Mouse (Mus musculus): Measurements from ENCODE around the gene Abcc6. TPM values are rescaled to one million over a fixed set of nuclear protein-coding genes. Genes with fewer than 3 reads are reported as not detected.

The Abcc6 gene
- 0.19 and 0.50 TPM in 2 replicates for polyA plus RNA-seq (2015; fragmentation: Nextera tagmentation; extraction: Ambion mirVana)

DNA sequence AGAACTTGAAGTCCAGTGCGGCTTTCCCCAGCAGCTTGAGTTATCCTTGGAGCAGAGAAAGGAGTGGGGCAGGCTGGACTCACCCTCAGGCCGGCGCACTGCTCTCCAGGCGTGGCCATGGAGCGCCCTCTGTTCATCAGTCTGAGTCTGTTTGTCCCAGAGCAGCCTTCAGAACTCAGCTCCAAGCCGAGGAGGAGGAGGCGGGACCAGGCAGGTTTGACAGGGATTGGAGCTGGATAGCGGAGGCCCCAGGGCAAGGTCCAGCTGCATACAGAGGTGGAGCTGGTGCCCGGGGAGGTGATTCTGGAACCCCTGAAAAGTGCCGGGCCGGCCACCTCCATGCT, at the start of gene Abcc6:
Gene Abcc6, minus strand, starts transcription at position 158 of the 344 bp plus-strand sequence.
- no peaks in the 10 kb centered on the region for H3K27me3 ChIP-seq
- WGBS, result 7% methylated on average over 11 of the region's 11 CpGs
- no peak within 1 kb of the TSS; the same call in 1 of the 2 replicates for H3K27ac ChIP-seq
- H3K4me1 ChIP-seq, result peaks cover 19% of the 10 kb centered on the region
- H3K36me3 ChIP-seq, result no peaks in the 10 kb centered on the region
- peak within 1 kb of the TSS; percentile 11; the same call in 1 of the 2 replicates for H3K4me3 ChIP-seq
- no peak for ATAC-seq (ENCODE audit: low FRiP score, low read depth)
- H3K9me3 ChIP-seq, result no peaks in the 10 kb centered on the region
- peak within 1 kb of the TSS; percentile 45 for H3K9ac ChIP-seq
- H3K4me2 ChIP-seq (replicated peaks), result peak within 1 kb of the TSS; percentile 56

DNA sequence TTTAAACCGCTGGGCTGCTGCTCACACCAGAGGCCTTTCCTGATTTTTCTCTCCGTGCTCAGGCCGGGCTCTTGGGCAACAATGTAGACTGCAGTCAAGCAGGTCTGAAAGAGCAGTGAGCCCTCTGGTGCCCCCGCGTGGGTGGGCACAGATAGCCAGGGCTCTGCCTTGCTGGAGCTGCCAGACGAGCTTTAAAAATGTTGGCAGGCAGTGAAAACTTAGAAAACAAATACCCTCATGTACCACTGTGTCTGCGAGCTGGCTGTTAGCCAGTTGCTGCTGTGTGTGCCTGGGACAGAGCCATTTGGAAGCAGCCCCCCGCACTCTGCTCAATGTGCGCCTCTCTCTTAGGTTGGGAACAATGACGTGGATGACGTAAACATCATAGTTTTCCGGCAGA, 47.6 kb upstream of the Abcc6 start:
- H3K9ac ChIP-seq, result no peak overlapping the region
- no peak overlapping the region for H3K27ac ChIP-seq
- no peak overlapping the region for H3K4me2 ChIP-seq (replicated peaks)
- WGBS, result 91% methylated on average over 12 of the region's 12 CpGs
- no peaks in the 10 kb centered on the region for H3K9me3 ChIP-seq
- H3K4me1 ChIP-seq, result no peaks in the 10 kb centered on the region
- peaks cover 96% of the 10 kb centered on the region for H3K36me3 ChIP-seq
- no peak overlapping the region for H3K4me3 ChIP-seq
- no peaks in the 10 kb centered on the region for H3K27me3 ChIP-seq
- ATAC-seq (ENCODE audit: low FRiP score, low read depth), result no peak

DNA sequence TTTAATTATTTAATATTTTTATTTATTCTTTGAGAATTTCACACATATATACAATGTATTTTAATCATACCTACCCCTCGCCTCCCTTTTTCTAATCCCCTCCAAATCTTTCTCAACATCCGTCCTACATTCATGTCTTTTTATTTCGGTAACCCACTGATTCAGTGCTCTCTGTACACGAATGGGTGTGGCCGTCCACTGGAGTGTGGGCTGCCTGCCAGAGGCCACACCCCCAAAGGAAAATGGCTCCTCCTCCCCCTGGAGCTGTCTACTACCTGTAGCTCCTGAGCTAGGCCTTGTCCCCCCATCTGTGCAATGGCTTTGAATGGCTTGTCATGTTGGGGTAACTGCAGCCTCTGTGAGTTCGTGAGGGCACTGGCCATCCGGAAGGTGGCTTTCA, 46.7 kb upstream of the Abcc6 start:
- 91% methylated on average over 7 of the region's 7 CpGs for WGBS
- no peak overlapping the region for H3K9ac ChIP-seq
- no peaks in the 10 kb centered on the region for H3K9me3 ChIP-seq
- H3K4me2 ChIP-seq (replicated peaks), result no peak overlapping the region
- ATAC-seq (ENCODE audit: low FRiP score, low read depth), result no peak
- H3K4me1 ChIP-seq, result no peaks in the 10 kb centered on the region
- no peak overlapping the region for H3K27ac ChIP-seq
- peaks cover 96% of the 10 kb centered on the region for H3K36me3 ChIP-seq
- H3K27me3 ChIP-seq, result no peaks in the 10 kb centered on the region
- no peak overlapping the region for H3K4me3 ChIP-seq

DNA sequence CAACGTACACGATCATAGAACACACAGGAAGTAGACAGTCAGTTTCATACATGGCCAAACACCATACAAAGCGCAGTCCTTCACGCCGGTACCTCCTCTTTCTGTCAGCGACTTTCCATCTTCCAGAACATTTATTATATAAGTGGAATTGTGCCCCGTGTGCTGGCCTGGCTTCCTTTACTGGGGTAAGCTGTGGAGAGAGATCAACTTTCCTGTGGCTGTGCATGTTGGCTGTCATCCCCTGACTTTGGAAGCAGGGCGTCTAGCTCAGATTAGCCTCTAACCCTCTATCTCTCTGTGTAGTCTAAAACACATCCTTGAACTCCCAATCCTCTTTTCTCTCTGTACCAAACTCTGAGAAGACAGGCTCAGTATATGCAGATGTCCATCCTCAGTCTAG, 38.7 kb upstream of the Abcc6 start:
- no peak overlapping the region for H3K9ac ChIP-seq
- H3K27ac ChIP-seq, result no peak overlapping the region
- H3K36me3 ChIP-seq, result peaks cover 98% of the 10 kb centered on the region
- no peak overlapping the region for H3K4me2 ChIP-seq (replicated peaks)
- 94% methylated on average over 8 of the region's 8 CpGs for WGBS
- no peaks in the 10 kb centered on the region for H3K27me3 ChIP-seq
- ATAC-seq (ENCODE audit: low FRiP score, low read depth), result no peak
- no peaks in the 10 kb centered on the region for H3K4me1 ChIP-seq
- no peak overlapping the region for H3K4me3 ChIP-seq
- no peaks in the 10 kb centered on the region for H3K9me3 ChIP-seq

DNA sequence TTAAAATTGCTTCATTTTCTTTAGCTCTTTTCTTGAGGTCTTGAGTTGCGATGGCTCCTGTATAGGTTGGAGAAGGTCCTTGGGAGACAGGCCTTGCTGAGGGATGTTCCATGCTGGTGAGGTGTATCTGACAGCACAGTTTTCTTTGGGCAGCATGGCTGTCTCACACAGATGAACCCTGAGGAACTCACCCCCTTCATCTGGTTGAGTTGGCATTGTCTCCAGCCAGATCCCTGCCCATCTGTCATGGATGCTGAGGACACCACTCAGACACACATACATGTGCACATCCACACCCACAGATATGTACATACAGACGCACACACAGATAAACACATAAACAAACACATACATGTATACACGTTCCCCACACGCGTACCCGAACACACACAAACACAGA, 33.2 kb upstream of the Abcc6 start:
- no peak overlapping the region for H3K4me2 ChIP-seq (replicated peaks)
- no peaks in the 10 kb centered on the region for H3K27me3 ChIP-seq
- 92% methylated on average over 6 of the region's 6 CpGs for WGBS
- H3K4me3 ChIP-seq, result no peak overlapping the region
- peaks cover 98% of the 10 kb centered on the region for H3K36me3 ChIP-seq
- no peak for ATAC-seq (ENCODE audit: low FRiP score, low read depth)
- no peaks in the 10 kb centered on the region for H3K9me3 ChIP-seq
- no peak overlapping the region for H3K9ac ChIP-seq
- no peak overlapping the region for H3K27ac ChIP-seq
- no peaks in the 10 kb centered on the region for H3K4me1 ChIP-seq

DNA sequence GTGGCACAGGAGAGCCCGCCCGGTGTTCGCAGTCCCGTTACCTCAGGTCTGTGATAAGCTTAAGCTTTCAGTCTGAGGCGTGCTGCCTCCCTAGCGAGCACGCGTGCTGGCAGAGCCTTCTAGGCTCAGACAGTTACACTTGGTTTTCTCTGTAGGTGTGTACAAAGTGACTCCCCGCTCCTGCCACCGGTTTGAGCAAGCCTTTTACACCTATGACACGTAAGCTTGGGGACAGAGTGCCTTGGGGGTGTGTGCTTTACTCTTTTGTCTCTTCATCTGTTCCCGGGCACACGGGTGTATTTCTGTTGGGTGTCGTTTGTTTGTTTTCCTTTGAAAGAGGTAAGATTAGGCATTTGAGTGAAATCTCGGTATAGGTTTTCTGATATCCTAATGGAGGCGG, 31.5 kb upstream of the Abcc6 start:
- H3K4me3 ChIP-seq, result no peak overlapping the region

DNA sequence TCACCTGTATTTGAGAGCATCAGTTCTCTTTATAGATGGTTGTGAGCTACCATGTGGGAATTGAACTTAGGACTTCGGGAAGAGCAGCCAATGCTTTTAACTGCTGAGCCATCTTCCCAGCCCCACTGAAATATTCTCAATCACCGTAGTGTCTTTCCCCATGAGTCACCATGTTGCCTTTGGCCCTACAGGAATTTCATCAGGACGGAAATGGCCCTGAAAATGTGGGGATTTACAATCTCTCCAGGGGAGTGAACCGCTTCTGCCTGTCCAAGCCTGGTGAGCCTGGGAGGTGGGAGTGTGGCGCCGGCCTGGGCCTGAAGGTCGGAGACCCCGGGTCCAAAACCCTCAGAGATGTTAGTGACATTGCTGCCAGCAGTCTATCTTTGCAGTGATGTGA, 30.6 kb upstream of the Abcc6 start:
- no peak for ATAC-seq (ENCODE audit: low FRiP score, low read depth)
- Histone ChIP-seq H3K4me1 (no peaks in the 10 kb centered on the region), H3K9ac (no peak overlapping the region), H3K4me2 (replicated peaks) (no peak overlapping the region), H3K27me3 (no peaks in the 10 kb centered on the region), H3K36me3 (peaks cover 98% of the 10 kb centered on the region), H3K4me3 (no peak overlapping the region), H3K9me3 (no peaks in the 10 kb centered on the region), H3K27ac (no peak overlapping the region)
- 94% methylated on average over 8 of the region's 8 CpGs for WGBS

More for the DNA sequence above, 31.5 kb upstream of the Abcc6 start:
- H3K4me1 ChIP-seq, result no peaks in the 10 kb centered on the region
- peaks cover 98% of the 10 kb centered on the region for H3K36me3 ChIP-seq
- no peak overlapping the region for H3K9ac ChIP-seq
- no peaks in the 10 kb centered on the region for H3K27me3 ChIP-seq
- ATAC-seq (ENCODE audit: low FRiP score, low read depth), result no peak
- no peak overlapping the region for H3K4me2 ChIP-seq (replicated peaks)
- no peak overlapping the region for H3K27ac ChIP-seq
- 94% methylated on average over 16 of the region's 16 CpGs for WGBS
- H3K9me3 ChIP-seq, result no peaks in the 10 kb centered on the region

DNA sequence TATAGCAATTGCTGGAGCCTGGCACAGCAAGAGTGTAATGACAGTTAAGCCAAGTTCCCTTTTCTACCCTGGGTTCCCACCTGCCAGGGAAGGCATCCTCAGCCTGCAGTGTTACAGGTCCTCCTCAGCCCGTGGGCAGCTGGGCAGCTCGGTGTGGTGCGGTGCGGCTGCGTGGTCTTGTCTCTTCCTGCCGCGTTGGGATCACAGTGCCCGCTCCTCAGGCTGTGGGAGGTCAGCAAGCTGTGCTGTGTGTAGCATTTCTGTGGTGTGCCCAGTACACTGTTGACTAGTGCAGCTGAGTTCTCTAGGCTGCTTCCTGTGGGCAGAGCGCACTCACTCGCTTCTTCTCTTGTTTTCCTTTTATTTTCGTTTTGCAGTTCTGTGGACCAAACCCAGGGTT, 28.8 kb upstream of the Abcc6 start:
- H3K4me3 ChIP-seq, result no peak overlapping the region
- no peak overlapping the region for H3K9ac ChIP-seq
- no peak overlapping the region for H3K27ac ChIP-seq
- H3K36me3 ChIP-seq, result peaks cover 100% of the 10 kb centered on the region
- no peaks in the 10 kb centered on the region for H3K9me3 ChIP-seq
- no peaks in the 10 kb centered on the region for H3K4me1 ChIP-seq
- no peaks in the 10 kb centered on the region for H3K27me3 ChIP-seq
- no peak for ATAC-seq (ENCODE audit: low FRiP score, low read depth)
- WGBS, result 94% methylated on average over 11 of the region's 11 CpGs
- H3K4me2 ChIP-seq (replicated peaks), result no peak overlapping the region

DNA sequence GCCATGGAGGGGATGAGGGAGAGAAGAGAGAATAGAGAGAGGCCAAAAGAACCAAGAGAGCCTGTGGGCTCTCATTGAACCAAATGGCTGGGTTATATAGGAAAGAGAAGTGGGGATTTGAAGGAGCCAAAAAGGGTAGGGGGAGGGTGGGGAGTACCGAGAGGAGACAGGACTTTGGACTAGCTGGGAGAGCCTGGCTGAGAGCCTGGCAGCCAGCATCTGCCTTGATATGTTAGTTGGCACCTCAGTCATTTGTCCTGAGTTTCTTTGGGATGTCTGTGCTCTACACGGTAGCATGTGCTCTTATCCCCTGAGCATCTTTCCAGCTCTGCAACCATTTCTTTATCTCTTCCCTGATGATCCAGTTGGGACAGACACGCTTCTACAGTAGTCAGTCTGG, 23.5 kb upstream of the Abcc6 start:
- H3K27ac ChIP-seq, result no peak overlapping the region
- WGBS, result 92% methylated on average over 3 of the region's 3 CpGs
- H3K4me1 ChIP-seq, result no peaks in the 10 kb centered on the region
- H3K9ac ChIP-seq, result no peak overlapping the region
- ATAC-seq (ENCODE audit: low FRiP score, low read depth), result no peak
- no peak overlapping the region for H3K4me2 ChIP-seq (replicated peaks)
- H3K9me3 ChIP-seq, result no peaks in the 10 kb centered on the region
- H3K4me3 ChIP-seq, result no peak overlapping the region
- no peaks in the 10 kb centered on the region for H3K27me3 ChIP-seq
- peaks cover 86% of the 10 kb centered on the region for H3K36me3 ChIP-seq

DNA sequence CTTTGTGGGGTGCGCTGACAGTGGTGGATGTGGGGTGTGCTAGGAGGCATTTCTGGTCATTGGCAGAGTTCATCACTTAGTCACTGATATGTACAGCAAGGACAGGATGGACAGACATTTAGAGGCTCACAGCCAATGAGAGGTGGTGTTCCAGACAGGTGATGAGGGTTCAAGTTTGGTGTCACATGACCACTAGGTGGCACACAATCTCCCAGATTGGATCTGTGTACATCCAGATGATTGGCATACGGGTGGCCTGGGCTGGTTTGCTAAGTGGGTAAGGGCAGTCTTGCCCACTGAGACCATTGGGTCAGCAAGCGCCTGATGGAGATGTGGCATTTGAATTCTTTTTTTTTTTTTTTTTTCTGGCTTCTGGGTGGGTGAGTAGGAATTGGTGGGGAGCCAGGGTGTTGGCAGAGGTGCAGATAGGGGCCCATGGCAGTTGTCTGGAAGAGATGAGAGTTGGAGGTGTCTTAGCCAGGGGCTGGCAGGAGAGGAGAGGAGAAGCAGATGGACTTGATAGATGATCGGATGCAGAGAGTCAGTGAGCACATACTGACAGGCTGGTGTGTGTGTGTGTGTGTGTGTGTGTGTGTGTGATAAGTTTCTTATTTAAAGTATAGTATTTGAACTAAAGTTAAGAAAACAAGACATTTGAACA, 22.2 kb upstream of the Abcc6 start:
- no peaks in the 10 kb centered on the region for H3K27me3 ChIP-seq

DNA sequence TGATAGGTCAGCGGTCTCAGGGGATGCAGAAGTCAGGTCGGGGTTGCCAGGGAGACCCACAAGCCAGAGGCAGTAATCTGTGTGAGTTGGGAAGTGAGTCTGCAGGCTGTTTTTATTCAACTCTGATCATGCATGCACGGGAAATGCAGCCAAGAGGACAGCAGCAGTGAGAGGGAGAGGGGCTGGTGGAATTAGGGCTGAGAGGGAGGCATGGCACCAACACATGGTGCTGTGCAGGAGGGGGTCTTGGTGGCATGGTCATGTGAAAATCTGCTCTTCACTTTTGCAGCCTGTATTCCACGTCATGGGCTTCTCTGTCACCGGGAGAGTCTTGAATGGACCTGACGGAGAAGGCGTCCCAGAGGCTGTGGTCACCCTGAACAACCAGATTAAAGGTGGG, 19.9 kb upstream of the Abcc6 start:
- Histone ChIP-seq H3K9ac (no peak overlapping the region), H3K36me3 (peaks cover 83% of the 10 kb centered on the region), H3K27me3 (no peaks in the 10 kb centered on the region), H3K27ac (no peak overlapping the region), H3K4me2 (replicated peaks) (no peak overlapping the region), H3K4me3 (no peak overlapping the region), H3K4me1 (no peaks in the 10 kb centered on the region), H3K9me3 (no peaks in the 10 kb centered on the region)
- 89% methylated on average over 7 of the region's 7 CpGs for WGBS
- ATAC-seq (ENCODE audit: low FRiP score, low read depth), result no peak

More for the DNA sequence above, 22.2 kb upstream of the Abcc6 start:
- ATAC-seq (ENCODE audit: low FRiP score, low read depth), result no peak
- Histone ChIP-seq H3K9ac (no peak overlapping the region), H3K4me2 (replicated peaks) (no peak overlapping the region), H3K9me3 (no peaks in the 10 kb centered on the region), H3K27ac (no peak overlapping the region), H3K4me1 (no peaks in the 10 kb centered on the region), H3K4me3 (no peak overlapping the region), H3K36me3 (peaks cover 86% of the 10 kb centered on the region)
- 85% methylated on average over 4 of the region's 4 CpGs for WGBS

DNA sequence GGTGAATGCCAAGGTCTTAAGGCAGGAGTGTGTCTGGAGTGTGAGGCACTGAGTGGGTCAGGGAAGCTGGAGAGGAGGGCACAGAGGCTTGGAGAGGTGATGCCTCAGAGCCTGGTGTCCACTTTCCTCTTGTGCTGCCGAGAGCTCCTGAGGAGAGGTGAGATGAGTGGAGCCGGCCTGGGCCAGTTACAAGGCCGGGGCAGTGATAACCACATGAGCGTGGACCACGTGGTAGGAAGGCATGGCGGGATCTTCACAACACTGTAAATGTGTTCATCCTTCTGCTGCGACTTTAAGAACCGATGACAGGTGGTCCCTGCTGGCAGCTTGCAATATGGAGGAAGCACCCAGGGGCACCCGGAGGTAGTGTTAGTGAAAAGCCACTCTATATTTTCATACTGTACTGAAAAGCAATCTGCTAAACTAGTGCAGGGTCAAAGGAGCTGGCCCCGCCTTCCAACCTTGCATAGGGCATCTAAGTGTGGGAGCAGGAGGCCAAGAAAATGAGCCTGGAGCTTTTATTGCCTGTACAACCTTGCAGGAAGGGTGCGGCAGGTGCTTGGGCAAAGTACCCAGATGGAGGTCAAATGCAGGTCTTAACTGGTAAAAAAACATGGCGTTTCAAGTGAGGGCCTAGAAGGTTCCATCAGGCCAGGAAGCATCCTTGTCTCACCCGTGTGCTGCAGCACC, 17.9 kb upstream of the Abcc6 start:
- Histone ChIP-seq H3K4me2 (replicated peaks) (no peak overlapping the region), H3K27ac (no peak overlapping the region), H3K9me3 (no peaks in the 10 kb centered on the region), H3K4me3 (no peak overlapping the region), H3K27me3 (no peaks in the 10 kb centered on the region), H3K36me3 (peaks cover 83% of the 10 kb centered on the region), H3K9ac (no peak overlapping the region), H3K4me1 (no peaks in the 10 kb centered on the region)
- WGBS, result 91% methylated on average over 13 of the region's 13 CpGs
- no peak for ATAC-seq (ENCODE audit: low FRiP score, low read depth)

DNA sequence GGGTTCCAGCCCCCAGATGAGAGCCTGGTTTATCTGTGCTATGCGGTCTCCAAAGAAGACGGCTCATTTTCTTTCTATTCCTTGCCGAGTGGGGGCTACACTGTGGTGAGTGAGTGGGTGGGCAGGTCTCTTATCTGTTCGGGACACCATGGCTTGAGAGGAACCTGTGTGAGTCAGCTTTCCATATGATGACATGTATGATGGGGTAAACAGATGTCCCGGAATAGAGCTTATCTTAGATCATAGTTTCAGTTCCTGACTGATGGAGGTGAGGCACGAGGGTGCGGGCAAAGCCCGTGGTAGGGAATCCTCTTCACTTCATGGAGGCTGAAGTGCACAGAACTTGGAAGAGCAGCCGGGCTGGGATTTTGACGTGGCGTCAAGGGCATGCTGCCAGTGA, 15.8 kb upstream of the Abcc6 start:
- no peaks in the 10 kb centered on the region for H3K9me3 ChIP-seq
- no peak overlapping the region for H3K27ac ChIP-seq
- no peak overlapping the region for H3K9ac ChIP-seq
- H3K4me1 ChIP-seq, result no peaks in the 10 kb centered on the region
- H3K4me2 ChIP-seq (replicated peaks), result no peak overlapping the region
- no peak overlapping the region for H3K4me3 ChIP-seq
- H3K36me3 ChIP-seq, result peaks cover 87% of the 10 kb centered on the region
- no peaks in the 10 kb centered on the region for H3K27me3 ChIP-seq
- WGBS, result 93% methylated on average over 11 of the region's 11 CpGs
- no peak for ATAC-seq (ENCODE audit: low FRiP score, low read depth)
